Mouse (Mus musculus) stomach, postnatal 0 days (tissue): Measurements from ENCODE around the gene Fgf18.

Experiments used
- CTCF ChIP-seq: IDR thresholded peaks from 2 replicates; pipeline ENCODE4 v1.5.1; 2016; ENCODE audit warnings: antibody characterized with exemption, low read depth, mild to moderate bottlenecking, moderate library complexity
- EP300 ChIP-seq: optimal IDR thresholded peaks from 2 replicates; pipeline ENCODE3; 2016; ENCODE audit warnings: antibody characterized with exemption

GRCm38 (mm10) chr11:33075293-33075692, 71.9 kb downstream of the Fgf18 start:
- TF ChIP-seq CTCF (no peak), EP300 (no peak)
